Mouse (Mus musculus) midbrain, embryonic 14.5 days (tissue): ENCODE results near the gene Hsp90ab1. TPM values are rescaled to one million over a fixed set of nuclear protein-coding genes. Genes with fewer than 3 reads are reported as not detected.

Experiments
- ATAC-seq: fragments of 200-750 bp; cut with Nextera tagmentation; 2 replicates; pipeline ENCODE4 v1.8.0; 2017; ENCODE audit warnings: moderate number of reproducible peaks, moderate library complexity; ENCODE audit not compliant: low FRiP score, low TSS enrichment
- DNase-seq: peaks from one replicate; pipeline ENCODE4 v3.0.0-alpha.2; 2015
- H3K27ac ChIP-seq: fragments of 300-500 bp; sonication (generic); replicated peaks from 2 replicates; pipeline ENCODE4 v1.5.1; 2014; ENCODE audit warnings: mild to moderate bottlenecking, low read depth, low read length, moderate library complexity
- H3K27me3 ChIP-seq: fragments of 300-500 bp; sonication (generic); 2 replicates; pipeline ENCODE4 v1.6.1; 2014; ENCODE audit warnings: low read length, control low read depth, mixed read lengths; ENCODE audit not compliant: control insufficient read depth, insufficient read depth
- H3K36me3 ChIP-seq: fragments of 300-500 bp; sonication (generic); 2 replicates; pipeline ENCODE4 v1.6.1; 2014; ENCODE audit warnings: low read length, control low read depth; ENCODE audit not compliant: control insufficient read depth, insufficient read depth
- H3K4me1 ChIP-seq: fragments of 300-500 bp; sonication (generic); 2 replicates; pipeline ENCODE4 v1.6.1; 2014; ENCODE audit warnings: mild to moderate bottlenecking, antibody characterized with exemption, low read length, control low read depth; ENCODE audit not compliant: control insufficient read depth, insufficient read depth
- H3K4me2 ChIP-seq: fragments of 300-500 bp; sonication (generic); 2 replicates; pipeline ENCODE4 v1.6.1; 2014; ENCODE audit warnings: mild to moderate bottlenecking, low read length, moderate library complexity
- H3K4me3 ChIP-seq: fragments of 300-500 bp; sonication (generic); replicated peaks from 2 replicates; pipeline ENCODE4 v1.5.1; 2014; ENCODE audit warnings: low read depth, low read length
- H3K9ac ChIP-seq: fragments of 300-500 bp; sonication (generic); replicated peaks from 2 replicates; pipeline ENCODE4 v1.6.1; 2014; ENCODE audit warnings: mild to moderate bottlenecking, low read length, moderate library complexity
- H3K9me3 ChIP-seq: fragments of 300-500 bp; sonication (generic); 2 replicates; pipeline ENCODE4 v1.6.1; 2016; ENCODE audit warnings: low read length, control low read depth, mixed read lengths; ENCODE audit not compliant: control insufficient read depth
- WGBS: fragments of 180-500 bp; shearing (Covaris S2); extraction: QIAGEN DNeasy Blood & Tissue Kit; methylation state at CpG from one replicate; pipeline ENCODE4 v1.1.7; 2014; 5-methylcytosine and 5-hydroxymethylcytosine counted together
- polyA plus RNA-seq: library from polyadenylated mRNA; unstranded; fragments of >200 nt; fragmentation: Nextera tagmentation; extraction: Ambion mirVana; gene quantifications from 2 replicates; pipeline ENCODE4 v1.2.1, GENCODE M21; 2014

Gene Hsp90ab1
- polyA plus RNA-seq, 1 experiment from 2014 or later, result 1,388 TPM

GRCm38 (mm10) chr17:45584939-45585678 is 12.0 kb upstream of the Hsp90ab1 start:
- 13% methylated on average over 14 of the region's 14 CpGs for WGBS
- H3K4me3 ChIP-seq, result no peak overlapping the region
- H3K4me1 ChIP-seq, result peaks cover 13% of the 10 kb centered on the region; the same call in 1 of the 2 replicates
- H3K27me3 ChIP-seq, result no peaks in the 10 kb centered on the region
- ATAC-seq (peak; percentile 67), DNase-seq (peak; percentile 83)
- H3K9ac ChIP-seq, result no peak overlapping the region
- H3K9me3 ChIP-seq, result no peaks in the 10 kb centered on the region
- H3K4me2 ChIP-seq, result no peak overlapping the region
- H3K36me3 ChIP-seq, result no peaks in the 10 kb centered on the region
- peak overlapping the region; percentile 61 for H3K27ac ChIP-seq

- ATAC-seq, result peak; percentile 44
- DNase-seq, result peak; percentile 60
- H3K9me3 ChIP-seq, result no peaks in the 10 kb centered on the region
These were observed 11.2 kb upstream of the Hsp90ab1 start for GRCm38 (mm10) chr17:45584096-45584896.

GRCm38 (mm10) chr17:45582715-45583355 is 9.8 kb upstream of the Hsp90ab1 start:
- no peak overlapping the region for H3K27ac ChIP-seq
- no peak overlapping the region for H3K4me3 ChIP-seq
- no peaks in the 10 kb centered on the region for H3K36me3 ChIP-seq
- no peak for DNase-seq
- no peak for ATAC-seq
- 74% methylated on average over 6 of the region's 6 CpGs for WGBS
- no peaks in the 10 kb centered on the region for H3K27me3 ChIP-seq
- no peak overlapping the region for H3K4me2 ChIP-seq
- H3K9me3 ChIP-seq, result no peaks in the 10 kb centered on the region
- no peak overlapping the region for H3K9ac ChIP-seq
- H3K4me1 ChIP-seq, result peaks cover 13% of the 10 kb centered on the region; the same call in 1 of the 2 replicates

More at GRCm38 (mm10) chr17:45584096-45584896, 11.2 kb upstream of the Hsp90ab1 start:
- WGBS, result 39% methylated on average over 12 of the region's 12 CpGs
- H3K4me1 ChIP-seq, result peaks cover 13% of the 10 kb centered on the region; the same call in 1 of the 2 replicates
- no peak overlapping the region; the same call in 1 of the 2 replicates for H3K9ac ChIP-seq
- no peaks in the 10 kb centered on the region for H3K27me3 ChIP-seq
- no peak overlapping the region for H3K4me3 ChIP-seq
- H3K4me2 ChIP-seq, result no peak overlapping the region
- no peaks in the 10 kb centered on the region for H3K36me3 ChIP-seq
- H3K27ac ChIP-seq, result peak overlapping the region; percentile 61

GRCm38 (mm10) chr17:45582188-45582587 is 9.1 kb upstream of the Hsp90ab1 start:
- Histone ChIP-seq H3K27ac (no peak overlapping the region), H3K4me1 (peaks cover 13% of the 10 kb centered on the region; the same call in 1 of the 2 replicates), H3K4me3 (no peak overlapping the region), H3K27me3 (no peaks in the 10 kb centered on the region), H3K4me2 (no peak overlapping the region), H3K36me3 (no peaks in the 10 kb centered on the region), H3K9ac (no peak overlapping the region), H3K9me3 (no peaks in the 10 kb centered on the region)
- ATAC-seq, result no peak
- WGBS, result 93% methylated on average over 6 of the region's 6 CpGs
- DNase-seq, result no peak

GRCm38 (mm10) chr17:45581567-45581983 is 8.5 kb upstream of the Hsp90ab1 start:
- Histone ChIP-seq H3K9ac (no peak overlapping the region), H3K9me3 (no peaks in the 10 kb centered on the region), H3K4me1 (peaks cover 13% of the 10 kb centered on the region; the same call in 1 of the 2 replicates), H3K36me3 (no peaks in the 10 kb centered on the region), H3K27me3 (no peaks in the 10 kb centered on the region), H3K4me3 (no peak overlapping the region), H3K27ac (no peak overlapping the region), H3K4me2 (no peak overlapping the region)
- DNase-seq (peak; percentile 86), ATAC-seq (no peak)
- WGBS, result 12% methylated on average over 2 of the region's 2 CpGs

GRCm38 (mm10) chr17:45580958-45581477 is 7.9 kb upstream of the Hsp90ab1 start:
- peaks cover 13% of the 10 kb centered on the region; the same call in 1 of the 2 replicates for H3K4me1 ChIP-seq

GRCm38 (mm10) chr17:45579554-45579953 is 6.5 kb upstream of the Hsp90ab1 start:
- H3K4me1 ChIP-seq, result peaks cover 8% of the 10 kb centered on the region
- no peak overlapping the region for H3K4me3 ChIP-seq
- no peak for ATAC-seq
- no peaks in the 10 kb centered on the region for H3K9me3 ChIP-seq
- no peaks in the 10 kb centered on the region for H3K36me3 ChIP-seq
- no peak overlapping the region for H3K4me2 ChIP-seq
- 87% methylated on average over 4 of the region's 4 CpGs for WGBS
- H3K27me3 ChIP-seq, result no peaks in the 10 kb centered on the region
- no peak overlapping the region for H3K27ac ChIP-seq
- H3K9ac ChIP-seq, result no peak overlapping the region
- DNase-seq, result no peak

More at GRCm38 (mm10) chr17:45580958-45581477, 7.9 kb upstream of the Hsp90ab1 start:
- no peak for DNase-seq
- Histone ChIP-seq H3K4me2 (no peak overlapping the region), H3K4me3 (no peak overlapping the region), H3K27me3 (no peaks in the 10 kb centered on the region), H3K9ac (no peak overlapping the region), H3K9me3 (no peaks in the 10 kb centered on the region), H3K27ac (no peak overlapping the region), H3K36me3 (no peaks in the 10 kb centered on the region)
- no peak for ATAC-seq
- 52% methylated on average over 12 of the region's 12 CpGs for WGBS

- Histone ChIP-seq H3K27me3 (no peaks in the 10 kb centered on the region), H3K27ac (no peak overlapping the region), H3K9me3 (no peaks in the 10 kb centered on the region), H3K9ac (no peak overlapping the region), H3K4me2 (no peak overlapping the region), H3K4me1 (peaks cover 8% of the 10 kb centered on the region; the same call in 1 of the 2 replicates), H3K4me3 (no peak overlapping the region), H3K36me3 (no peaks in the 10 kb centered on the region)
- ATAC-seq, result no peak
- no peak for DNase-seq
- 71% methylated on average over 7 of the region's 7 CpGs for WGBS
These were observed 5.8 kb upstream of the Hsp90ab1 start for GRCm38 (mm10) chr17:45578843-45579242.
